In the genomic region with DNA sequence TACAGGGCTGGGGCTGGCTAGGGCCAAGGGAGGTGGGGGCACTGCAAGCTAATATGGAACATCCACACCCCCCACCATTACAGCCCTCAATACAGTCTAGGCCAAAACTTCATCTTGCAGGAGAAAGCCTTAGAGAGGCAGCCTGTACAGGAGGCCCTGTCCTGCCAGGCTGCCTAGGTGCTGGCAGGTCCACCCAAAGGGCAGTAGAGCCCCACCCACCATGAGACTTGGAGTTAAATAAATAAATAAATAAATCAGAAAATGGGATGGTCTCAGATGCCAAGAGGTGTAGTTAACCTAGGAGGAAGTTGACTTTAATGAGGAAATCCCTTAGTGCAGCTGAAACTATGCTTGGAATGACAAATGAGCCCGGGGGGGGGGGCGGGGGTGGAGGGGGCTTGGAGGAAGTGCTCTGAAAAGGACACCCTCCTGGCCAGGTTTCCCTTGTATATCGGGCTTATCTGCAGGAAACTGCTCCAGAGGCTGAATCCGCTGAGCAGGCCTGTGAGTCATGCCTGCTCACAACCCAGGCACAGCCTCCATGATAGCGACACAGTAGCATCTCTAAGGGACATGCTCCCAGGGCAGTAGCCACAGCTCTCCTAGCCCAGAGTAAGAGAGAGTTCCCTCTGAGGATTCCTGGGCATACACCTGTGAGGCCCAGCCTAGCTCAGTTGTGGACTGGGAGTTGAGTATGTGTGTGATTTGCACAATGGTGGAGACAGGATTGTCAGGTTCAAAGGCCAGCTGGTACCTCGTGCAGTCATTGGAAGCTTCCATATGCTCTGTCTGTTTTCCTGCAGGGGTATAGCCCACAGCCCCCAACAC, we compare ENCODE assay signal across 8 mouse cellular contexts.
A peak's percentile ranks its signal among the peaks of the same experiment; 100 is the strongest.
DNase-seq lines count a peak whose midpoint lies in the region; ATAC-seq and TF ChIP-seq lines count a peak whose summit lies in the region.

No protein-coding gene starts in this region.

- H3K4me3 ChIP-seq in heart, adult 2 months: no peak overlapping the region
- H3K4me3 ChIP-seq in kidney, embryonic 14.5 days (ENCODE audit: low read length): no peak overlapping the region
- no peak overlapping the region for H3K4me3 ChIP-seq in lung, embryonic 16.5 days (ENCODE audit: low read length)

- no peak overlapping the region for H3K9ac ChIP-seq in heart, adult 2 months (ENCODE audit: low read depth, low read length)
- no peak overlapping the region for H3K9ac ChIP-seq in kidney, embryonic 14.5 days (ENCODE audit: low read depth, low read length)
- H3K9ac ChIP-seq in lung, embryonic 16.5 days (ENCODE audit: low read length): no peak overlapping the region

- TF ChIP-seq EP300 in heart, adult 2 months (IDR thresholded peaks at IDR 0.05; ENCODE audit: insufficient read depth, low read depth, low read length): peak; percentile 80

- TF ChIP-seq POLR2A in heart, adult 2 months (IDR thresholded peaks at IDR 0.05; ENCODE audit: insufficient read depth, low read depth, low read length): 0 out of 2 replicates have a peak, but pooled peaks have one; percentile 12

- no peak overlapping the region for H3K4me2 ChIP-seq in kidney, embryonic 14.5 days (replicated peaks; ENCODE audit: low read depth, low read length)
- H3K4me2 ChIP-seq in lung, embryonic 16.5 days (ENCODE audit: low read depth, low read length): no peak overlapping the region

- no peak for TF ChIP-seq CTCF in heart, adult 2 months (IDR thresholded peaks at IDR 0.05)

- no peaks in the 10 kb centered on the region for H3K9me3 ChIP-seq in kidney, embryonic 14.5 days (ENCODE audit: control insufficient read depth, low read length)
- H3K9me3 ChIP-seq in lung, embryonic 16.5 days (ENCODE audit: control insufficient read depth, low read length): no peaks in the 10 kb centered on the region

- DNase-seq in adrenal gland, postnatal 10 days: peak; percentile 48
- DNase-seq in heart, adult 2 months: peak; percentile 61 to 72
- DNase-seq in layer of hippocampus, adult 11-12 months (ENCODE audit: low spot score): no peak
- DNase-seq in spleen, postnatal 10 days (ENCODE audit: low spot score in 2 of 2): no peak
- no peak for DNase-seq in layer of hippocampus, postnatal 14 days (ENCODE audit: low spot score in 2 of 2)
- DNase-seq in c-Kit-positive CD71-positive TER-119-positive erythroid progenitor cells, embryonic 14.5 days (ENCODE audit: low spot score): no peak

- peak; percentile 62 for ATAC-seq in kidney, embryonic 14.5 days (ENCODE audit: low FRiP score, low TSS enrichment)
- ATAC-seq in lung, embryonic 16.5 days (ENCODE audit: low read depth): peak; percentile 85

- no peaks in the 10 kb centered on the region for H3K36me3 ChIP-seq in heart, adult 2 months (ENCODE audit: control insufficient read depth, insufficient read depth, low read length)
- H3K36me3 ChIP-seq in kidney, embryonic 14.5 days (ENCODE audit: control insufficient read depth, insufficient read depth, low read length): no peaks in the 10 kb centered on the region
- H3K36me3 ChIP-seq in lung, embryonic 16.5 days (ENCODE audit: control insufficient read depth, insufficient read depth, low read length): no peaks in the 10 kb centered on the region

- no peaks in the 10 kb centered on the region for H3K27me3 ChIP-seq in heart, adult 2 months (ENCODE audit: control insufficient read depth, insufficient read depth, low read length)
- no peaks in the 10 kb centered on the region for H3K27me3 ChIP-seq in kidney, embryonic 14.5 days (ENCODE audit: control insufficient read depth, insufficient read depth, low read length)
- H3K27me3 ChIP-seq in lung, embryonic 16.5 days (ENCODE audit: control insufficient read depth, insufficient read depth, low read depth, low read length): no peaks in the 10 kb centered on the region

- 19% methylated on average over 6 of the region's 6 CpGs for WGBS in heart, adult 2 months
- WGBS in kidney, embryonic 14.5 days: 52% methylated on average over 6 of the region's 6 CpGs
- WGBS in lung, embryonic 16.5 days: 18% methylated on average over 6 of the region's 6 CpGs

- no peaks in the 10 kb centered on the region for H3K79me2 ChIP-seq in heart, adult 2 months (replicated peaks; ENCODE audit: control insufficient read depth, insufficient read depth, low read length)

- peaks cover 15% of the 10 kb centered on the region for H3K4me1 ChIP-seq in heart, adult 2 months (ENCODE audit: control insufficient read depth, insufficient read depth, low read length)
- H3K4me1 ChIP-seq in kidney, embryonic 14.5 days (ENCODE audit: control insufficient read depth, insufficient read depth, low read length): peaks cover 2% of the 10 kb centered on the region; the same call in 1 of the 2 replicates
- H3K4me1 ChIP-seq in lung, embryonic 16.5 days (replicated peaks; ENCODE audit: control insufficient read depth, insufficient read depth, low read length): peaks cover 8% of the 10 kb centered on the region; the same call in 1 of the 2 replicates

- intact Hi-C loops in heart, adult 2 months (cut with DNase I): loop anchor here (1.0 to 5.0 kb wide), 2 partner anchors 86 to 197 kb away; no protein-coding TSS in a partner anchor

- peak overlapping the region; percentile 88 for H3K27ac ChIP-seq in heart, adult 2 months
- peak overlapping the region; percentile 25; the same call in 1 of the 2 replicates for H3K27ac ChIP-seq in kidney, embryonic 14.5 days (ENCODE audit: low read depth, low read length)
- peak overlapping the region; percentile 86 for H3K27ac ChIP-seq in lung, embryonic 16.5 days (ENCODE audit: low read length)

Comparison
In these comparisons a context has a peak if more than half of its experiments do, and no peak if none do; other contexts are left out.
1. DNase-seq: peak in adrenal gland, postnatal 10 days (single experiment) and heart, adult 2 months (2 of 2); none in layer of hippocampus, adult 11-12 months (single experiment), spleen, postnatal 10 days (0 of 2), layer of hippocampus, postnatal 14 days (0 of 2) and c-Kit-positive CD71-positive TER-119-positive erythroid progenitor cells, embryonic 14.5 days (single experiment).
2. H3K27ac ChIP-seq: peak in every context shown above with its lines; median percentile 88 in heart, adult 2 months; 86 in lung, embryonic 16.5 days; 25 in kidney, embryonic 14.5 days.